Mouse (Mus musculus) gastrocnemius, postnatal 14 days (tissue): ENCODE measurements at regions not wholly inside any gene's neighbourhood (a gene's known extent, or its start where the extent isn't known, plus 50 kb on each side); places are given as distances from the start of the nearest gene placed in this dataset.
"Not testable (repeated sequence)": the region's sequence is repeated elsewhere in the genome, so short reads cannot be mapped to it uniquely, and the experiment has no call there.

Experiments used
- DNase-seq: peaks from one replicate; pipeline ENCODE4 v3.0.0; 2021; ENCODE audit warnings: mixed read lengths
- intact Hi-C: fragments of 180-260 bp; cut with DNase I; formaldehyde crosslinking; loops from one replicate; pipeline ENCODE4 v1.15.1; 2025; ENCODE audit warnings: low total_unique reads

- intact Hi-C loops = no loop called here
- no peak for DNase-seq
Measured at GRCm38 (mm10) chr13:28847478-28847877, 106.0 kb downstream of the Sox4 start.

GRCm38 (mm10) chr13:28844495-28844894 is 109.0 kb downstream of the Sox4 start:
- intact Hi-C loops = no loop called here
- no peak for DNase-seq

- DNase-seq = no peak
- intact Hi-C loops = no loop called here
Measured at GRCm38 (mm10) chr13:28842811-28843210, 110.7 kb downstream of the Sox4 start.

- intact Hi-C loops = no loop called here
- DNase-seq = no peak
Measured at GRCm38 (mm10) chr13:28840142-28840541, 113.4 kb downstream of the Sox4 start.

- DNase-seq = peak; percentile 10
- intact Hi-C loops = no loop called here
Measured at GRCm38 (mm10) chr13:28839084-28839483, 114.4 kb downstream of the Sox4 start.

- no peak for DNase-seq
- intact Hi-C loops = no loop called here
Measured at GRCm38 (mm10) chr13:28838216-28838615, 115.3 kb downstream of the Sox4 start.

- intact Hi-C loops, DNase-seq: not testable (repeated sequence)
Measured at GRCm38 (mm10) chr13:28837196-28837595, 116.3 kb downstream of the Sox4 start.

- intact Hi-C loops = no loop called here
Measured at GRCm38 (mm10) chr13:28833700-28834065, 119.8 kb downstream of the Sox4 start.

GRCm38 (mm10) chr13:28832855-28833699 is 120.4 kb downstream of the Sox4 start:
- intact Hi-C loops = no loop called here
- DNase-seq = no peak

More at GRCm38 (mm10) chr13:28833700-28834065, 119.8 kb downstream of the Sox4 start:
- no peak for DNase-seq

- intact Hi-C loops = no loop called here
- DNase-seq = no peak
Measured at GRCm38 (mm10) chr13:28826284-28826683, 127.2 kb downstream of the Sox4 start.

- intact Hi-C loops = no loop called here
Measured at GRCm38 (mm10) chr13:28823985-28824384, 129.5 kb downstream of the Sox4 start.

GRCm38 (mm10) chr13:28823311-28823880 is 130.1 kb downstream of the Sox4 start:
- intact Hi-C loops = no loop called here
- DNase-seq = no peak

More at GRCm38 (mm10) chr13:28823985-28824384, 129.5 kb downstream of the Sox4 start:
- no peak for DNase-seq

- intact Hi-C loops = no loop called here
- no peak for DNase-seq
Measured at GRCm38 (mm10) chr13:28820868-28821533, 132.5 kb downstream of the Sox4 start.

- intact Hi-C loops = no loop called here
- DNase-seq = no peak
Measured at GRCm38 (mm10) chr13:28814127-28814526, 139.4 kb downstream of the Sox4 start.

GRCm38 (mm10) chr13:28811667-28812575 is 141.6 kb downstream of the Sox4 start:
- no peak for DNase-seq
- intact Hi-C loops = no loop called here

- no peak for DNase-seq
- intact Hi-C loops = no loop called here
Measured at GRCm38 (mm10) chr13:28811081-28811439, 142.5 kb downstream of the Sox4 start.

GRCm38 (mm10) chr13:28810326-28811080 is 143.0 kb downstream of the Sox4 start:
- intact Hi-C loops = no loop called here
- DNase-seq = no peak

GRCm38 (mm10) chr13:28805302-28805701 is 148.2 kb downstream of the Sox4 start:
- no peak for DNase-seq
- intact Hi-C loops = no loop called here
